Mouse (Mus musculus): ENCODE results near the gene Mpi. TPM values are rescaled to one million over a fixed set of nuclear protein-coding genes. Genes with fewer than 3 reads are reported as not detected.

The Mpi gene
- total and polyA plus RNA-seq, 3 experiments: 119 to 146 (median 132) TPM

DNA sequence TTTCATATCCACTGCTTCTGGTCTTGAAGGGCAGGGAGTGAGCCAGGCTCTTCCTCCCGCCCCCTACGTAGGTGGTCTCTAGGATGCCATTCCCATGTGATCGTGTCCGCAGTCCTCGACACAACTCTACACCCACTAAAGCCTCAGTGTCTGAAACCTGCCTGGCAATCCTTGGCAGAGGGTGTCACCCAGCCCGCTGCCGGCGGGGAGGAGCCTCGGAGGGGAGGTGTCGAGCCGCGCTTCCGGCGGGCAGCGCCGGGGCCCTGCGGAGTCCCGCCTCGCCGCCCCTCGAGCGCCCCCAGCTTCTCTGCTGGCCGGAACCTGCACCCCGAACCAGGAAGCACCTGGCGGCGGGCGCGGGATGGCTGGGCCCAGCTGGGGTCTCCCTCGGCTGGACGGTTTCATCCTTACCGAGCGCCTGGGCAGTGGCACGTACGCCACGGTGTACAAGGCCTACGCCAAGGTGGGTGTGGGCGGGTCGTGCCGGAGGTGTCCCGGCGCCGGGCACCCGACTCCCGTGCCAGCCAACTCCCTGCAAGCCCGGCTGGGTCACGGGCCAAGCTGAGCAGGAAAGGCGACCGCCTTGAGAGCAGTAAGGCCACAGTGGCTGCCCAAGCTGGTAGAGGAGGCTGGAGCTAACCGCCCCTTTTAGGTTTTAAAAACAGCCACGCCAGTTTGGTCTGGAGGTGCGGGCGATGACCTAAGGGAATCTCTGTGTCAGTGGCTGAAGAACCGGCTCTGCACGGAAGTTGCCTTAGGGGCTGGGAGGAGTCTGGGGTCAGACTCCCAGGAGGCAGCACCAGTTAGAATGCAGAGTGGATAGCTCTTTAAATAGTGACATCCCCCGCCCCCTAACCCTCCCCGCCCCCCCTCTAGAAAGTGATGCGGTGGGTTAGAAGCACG lies 36.9 kb upstream of the Mpi start, which contains the start of gene Ulk3:
Gene Ulk3, plus strand, starts transcription at position 229 of the 903 bp plus-strand sequence.
- H3K27me3 ChIP-seq (ENCODE audit: control insufficient read depth, insufficient read depth, low read length): no peaks in the 10 kb centered on the region
- no peaks in the 10 kb centered on the region for H3K36me3 ChIP-seq (ENCODE audit: control insufficient read depth, insufficient read depth, low read length)
- under 1% methylated on average over 58 of the region's 58 CpGs for WGBS
- H3K79me2 ChIP-seq (replicated peaks; ENCODE audit: control insufficient read depth, insufficient read depth, low read length): no peaks in the 10 kb centered on the region
- intact Hi-C loops (cut with DNase I): loop anchor here (1.0 to 5.0 kb wide), 3 partner anchors 48 to 65 kb away; no protein-coding TSS in a partner anchor
- peaks cover 3% of the 10 kb centered on the region; the same call in 1 of the 2 replicates for H3K4me1 ChIP-seq (ENCODE audit: control insufficient read depth, insufficient read depth, low read length)
- H3K9ac ChIP-seq (ENCODE audit: low read depth, low read length): peak within 1 kb of the TSS; percentile 88
- H3K27ac ChIP-seq: peak within 1 kb of the TSS; percentile 81
- peak within 1 kb of the TSS; percentile 73 for H3K4me3 ChIP-seq
- TF ChIP-seq EP300 (IDR thresholded peaks at IDR 0.05; ENCODE audit: insufficient read depth, low read depth, low read length) (no peak), POLR2A (IDR thresholded peaks at IDR 0.05; ENCODE audit: insufficient read depth, low read depth, low read length) (0 out of 2 replicates have a peak, but pooled peaks have one; percentile 38), CTCF (IDR thresholded peaks at IDR 0.05) (peak; percentile 61)
- peak; percentile 87 to 90 for DNase-seq

DNA sequence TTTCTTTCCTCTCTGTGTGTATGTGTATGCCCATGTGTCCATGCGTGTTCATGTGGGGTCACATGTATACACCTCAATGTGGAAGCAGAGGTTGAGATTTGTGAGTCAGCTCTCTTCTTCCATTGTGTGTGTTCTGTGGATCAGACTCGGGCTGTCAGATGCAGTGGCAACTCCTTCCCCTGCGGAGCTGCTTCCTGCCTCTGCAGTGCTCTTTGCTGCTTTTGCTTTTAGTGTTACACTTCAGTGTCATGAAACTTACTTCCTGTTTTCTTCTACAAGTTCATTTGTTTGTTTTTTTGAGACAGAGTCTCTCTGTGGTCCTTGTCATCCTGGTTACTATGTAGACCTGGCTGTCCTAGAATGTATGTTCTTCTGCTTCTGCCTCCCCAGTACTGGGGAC lies 32.4 kb upstream of the Mpi start:
- WGBS: 67% methylated on average over 3 of the region's 3 CpGs
- no peak overlapping the region for H3K9ac ChIP-seq (ENCODE audit: low read depth, low read length)
- no peaks in the 10 kb centered on the region for H3K79me2 ChIP-seq (replicated peaks; ENCODE audit: control insufficient read depth, insufficient read depth, low read length)
- intact Hi-C loops (cut with DNase I): loop anchor here (5.0 kb wide), 1 partner anchor 62 kb away; no protein-coding TSS in a partner anchor
- TF ChIP-seq CTCF (IDR thresholded peaks at IDR 0.05) (no peak), EP300 (IDR thresholded peaks at IDR 0.05; ENCODE audit: insufficient read depth, low read depth, low read length) (no peak), POLR2A (IDR thresholded peaks at IDR 0.05; ENCODE audit: insufficient read depth, low read depth, low read length) (no peak)
- H3K27me3 ChIP-seq (ENCODE audit: control insufficient read depth, insufficient read depth, low read length): no peaks in the 10 kb centered on the region
- H3K36me3 ChIP-seq (ENCODE audit: control insufficient read depth, insufficient read depth, low read length): no peaks in the 10 kb centered on the region
- no peak overlapping the region for H3K27ac ChIP-seq
- no peak overlapping the region for H3K4me3 ChIP-seq
- peaks cover 3% of the 10 kb centered on the region; the same call in 1 of the 2 replicates for H3K4me1 ChIP-seq (ENCODE audit: control insufficient read depth, insufficient read depth, low read length)
- DNase-seq: no peak

DNA sequence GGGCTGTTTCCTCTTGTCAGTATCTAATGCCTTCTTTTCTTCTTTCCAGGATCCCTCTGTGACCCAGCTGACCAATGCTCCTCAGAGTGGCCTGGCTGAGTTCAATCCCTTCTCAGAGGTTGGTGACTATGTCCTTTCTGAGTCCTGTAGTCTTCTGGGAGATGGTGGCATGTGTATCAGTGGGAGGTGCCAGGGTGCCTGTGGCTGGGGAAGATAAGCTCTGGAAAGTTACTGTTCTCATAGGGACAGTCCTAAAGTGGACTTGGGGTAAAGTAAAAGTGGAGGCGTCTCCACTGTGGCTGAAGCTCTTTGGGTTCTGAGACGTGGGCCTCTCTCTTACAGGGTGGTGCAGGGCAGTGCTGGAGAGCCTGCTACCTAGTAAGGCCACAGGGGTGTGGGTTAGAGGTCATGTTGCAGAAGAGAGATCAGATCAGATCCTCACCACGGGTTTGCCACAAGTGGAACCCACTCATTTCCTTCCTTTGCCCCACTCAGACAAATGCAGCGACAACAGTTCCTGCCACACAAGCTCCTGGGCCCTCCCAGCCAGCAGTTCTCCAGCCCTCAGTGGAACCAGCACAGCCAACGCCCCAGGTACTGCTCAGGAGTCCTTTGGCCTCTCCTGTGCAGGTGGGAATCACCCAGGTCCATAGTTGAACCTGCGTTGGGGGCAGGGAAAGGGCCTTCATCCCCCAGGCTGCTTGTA lies 24.7 kb upstream of the Mpi start:
- Histone ChIP-seq H3K36me3 (ENCODE audit: control insufficient read depth, insufficient read depth, low read length) (no peaks in the 10 kb centered on the region), H3K79me2 (replicated peaks; ENCODE audit: control insufficient read depth, insufficient read depth, low read length) (no peaks in the 10 kb centered on the region), H3K27me3 (ENCODE audit: control insufficient read depth, insufficient read depth, low read length) (no peaks in the 10 kb centered on the region), H3K9ac (ENCODE audit: low read depth, low read length) (no peak overlapping the region), H3K4me3 (no peak overlapping the region), H3K27ac (no peak overlapping the region), H3K4me1 (ENCODE audit: control insufficient read depth, insufficient read depth, low read length) (no peaks in the 10 kb centered on the region; the same call in 1 of the 2 replicates)
- TF ChIP-seq POLR2A (IDR thresholded peaks at IDR 0.05; ENCODE audit: insufficient read depth, low read depth, low read length) (no peak), CTCF (IDR thresholded peaks at IDR 0.05) (no peak), EP300 (IDR thresholded peaks at IDR 0.05; ENCODE audit: insufficient read depth, low read depth, low read length) (no peak)
- 69% methylated on average over 6 of the region's 6 CpGs for WGBS
- DNase-seq: no peak
- intact Hi-C loops (cut with DNase I): no loop called here

DNA sequence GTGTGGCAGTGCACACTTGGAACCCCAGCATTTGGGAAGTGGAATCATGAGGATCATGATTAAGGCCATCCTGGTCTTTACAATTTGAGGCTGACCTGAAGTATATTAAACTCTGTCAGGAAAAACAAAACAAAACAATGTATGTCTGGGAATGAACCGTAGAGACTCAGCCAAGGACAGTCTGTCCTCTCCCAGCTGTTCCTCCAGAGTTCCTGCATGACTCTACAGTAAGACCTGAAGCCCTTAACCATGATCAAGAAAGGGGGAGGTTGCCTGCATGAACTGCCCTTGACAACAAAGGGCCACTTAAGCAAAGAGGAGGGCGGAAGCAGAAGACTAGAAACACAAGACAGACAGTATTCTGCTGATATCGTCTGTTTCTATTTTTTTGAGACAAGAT lies 23.0 kb upstream of the Mpi start:
- Histone ChIP-seq H3K36me3 (ENCODE audit: control insufficient read depth, insufficient read depth, low read length) (no peaks in the 10 kb centered on the region), H3K9ac (ENCODE audit: low read depth, low read length) (no peak overlapping the region), H3K79me2 (replicated peaks; ENCODE audit: control insufficient read depth, insufficient read depth, low read length) (no peaks in the 10 kb centered on the region), H3K4me3 (no peak overlapping the region), H3K27ac (no peak overlapping the region), H3K4me1 (ENCODE audit: control insufficient read depth, insufficient read depth, low read length) (no peaks in the 10 kb centered on the region; the same call in 1 of the 2 replicates), H3K27me3 (ENCODE audit: control insufficient read depth, insufficient read depth, low read length) (no peaks in the 10 kb centered on the region)
- intact Hi-C loops (cut with DNase I): no loop called here
- DNase-seq: no peak
- no peak for TF ChIP-seq POLR2A (IDR thresholded peaks at IDR 0.05; ENCODE audit: insufficient read depth, low read depth, low read length)
- no peak for TF ChIP-seq EP300 (IDR thresholded peaks at IDR 0.05; ENCODE audit: insufficient read depth, low read depth, low read length)
- no peak for TF ChIP-seq CTCF (IDR thresholded peaks at IDR 0.05)
- WGBS: 64% methylated on average over 3 of the region's 3 CpGs

DNA sequence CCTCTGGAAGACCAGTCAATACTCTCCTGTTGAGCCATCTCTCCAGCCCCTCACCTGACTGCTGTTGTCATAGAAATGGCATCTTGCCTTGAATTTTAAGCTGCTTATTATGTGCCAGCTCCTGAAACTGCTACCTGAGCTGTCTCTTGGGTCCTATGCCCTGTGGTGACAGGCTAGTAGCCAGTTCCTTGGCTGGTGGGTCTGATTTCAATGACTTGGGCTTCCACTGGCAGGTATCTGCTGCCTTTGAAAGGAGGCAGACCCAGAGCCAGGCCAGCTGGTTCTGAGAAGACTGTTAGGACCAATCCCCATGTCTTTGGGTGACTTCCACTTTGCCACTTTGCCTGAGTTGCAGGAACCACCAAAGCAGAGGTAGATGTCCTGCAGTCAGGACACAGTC lies 21.8 kb upstream of the Mpi start:
- TF ChIP-seq EP300 (IDR thresholded peaks at IDR 0.05; ENCODE audit: insufficient read depth, low read depth, low read length): no peak
- TF ChIP-seq CTCF (IDR thresholded peaks at IDR 0.05): no peak
- no peak for TF ChIP-seq POLR2A (IDR thresholded peaks at IDR 0.05; ENCODE audit: insufficient read depth, low read depth, low read length)
- Histone ChIP-seq H3K27me3 (ENCODE audit: control insufficient read depth, insufficient read depth, low read length) (no peaks in the 10 kb centered on the region), H3K4me1 (ENCODE audit: control insufficient read depth, insufficient read depth, low read length) (no peaks in the 10 kb centered on the region; the same call in 1 of the 2 replicates), H3K4me3 (no peak overlapping the region), H3K9ac (ENCODE audit: low read depth, low read length) (no peak overlapping the region), H3K27ac (no peak overlapping the region), H3K36me3 (ENCODE audit: control insufficient read depth, insufficient read depth, low read length) (no peaks in the 10 kb centered on the region), H3K79me2 (replicated peaks; ENCODE audit: control insufficient read depth, insufficient read depth, low read length) (no peaks in the 10 kb centered on the region)
- intact Hi-C loops (cut with DNase I): no loop called here
- no peak for DNase-seq
